Mouse (Mus musculus): ENCODE data around the gene Adipoq. TPM values are rescaled to one million over a fixed set of nuclear protein-coding genes. Genes with fewer than 3 reads are reported as not detected.

The Adipoq gene
- polyA plus RNA-seq, 2 experiments from 2014 or later, result not detected

Other genes with a start within 250 kb of the Adipoq start
- gene Fetub, start 228.2 kb upstream of the Adipoq start, polyA plus RNA-seq (2017; shearing (Covaris generic)), result not detected
- not detected for gene Hrg, start 195.5 kb upstream of the Adipoq start, polyA plus RNA-seq (2017; shearing (Covaris generic))
- not detected for gene Kng2, start 117.1 kb upstream of the Adipoq start, polyA plus RNA-seq (2017; shearing (Covaris generic))
- gene Kng1, start 88.7 kb upstream of the Adipoq start, polyA plus RNA-seq (2017; shearing (Covaris generic)), result under 1 TPM in 1 of 2 experiments, not detected in 1; 0.20 TPM
- gene Eif4a2, start 39.1 kb upstream of the Adipoq start, polyA plus RNA-seq (2017; shearing (Covaris generic)), result 100 to 1,000 TPM; 399 to 481 TPM
- gene Rfc4, start 18.8 kb upstream of the Adipoq start, polyA plus RNA-seq (2017; shearing (Covaris generic)), result 10 to 100 TPM; 51.8 to 68.2 TPM
- gene St6gal1, start 78.2 kb downstream of the Adipoq start, polyA plus RNA-seq (2017; shearing (Covaris generic)), result 10 to 100 TPM; 68.6 to 88.1 TPM

All from activated CD4-positive, CD25-positive, alpha-beta regulatory T cell, adult 4 months (primary cell).